Mouse (Mus musculus) forebrain, embryonic 16.5 days (tissue): ENCODE results near the gene Capn8. TPM values are rescaled to one million over a fixed set of nuclear protein-coding genes. Genes with fewer than 3 reads are reported as not detected.

Source experiments
- ATAC-seq: fragments of 200-750 bp; cut with Nextera tagmentation; 2 replicates; pipeline ENCODE4 v1.8.0; 2017; ENCODE audit warnings: mild to moderate bottlenecking, moderate library complexity
- H3K27ac ChIP-seq: fragments of 300-500 bp; sonication (generic); 2 replicates; pipeline ENCODE4 v1.5.1; 2014; ENCODE audit warnings: low read length, control low read depth
- H3K27me3 ChIP-seq: fragments of 300-500 bp; sonication (generic); replicated peaks from 2 replicates; pipeline ENCODE4 v1.6.1; 2014; ENCODE audit warnings: low read length; ENCODE audit not compliant: control insufficient read depth, insufficient read depth
- H3K36me3 ChIP-seq: fragments of 300-500 bp; sonication (generic); 2 replicates; pipeline ENCODE4 v1.6.1; 2014; ENCODE audit not compliant: control insufficient read depth, insufficient read depth
- H3K4me1 ChIP-seq: fragments of 300-500 bp; sonication (generic); replicated peaks from 2 replicates; pipeline ENCODE4 v1.6.1; 2014; ENCODE audit warnings: low read length; ENCODE audit not compliant: control insufficient read depth, insufficient read depth
- H3K4me2 ChIP-seq: fragments of 300-500 bp; sonication (generic); 2 replicates; pipeline ENCODE4 v1.6.1; 2014; ENCODE audit warnings: mild to moderate bottlenecking, low read length, control low read depth
- H3K4me3 ChIP-seq: fragments of 300-500 bp; sonication (generic); replicated peaks from 2 replicates; pipeline ENCODE4 v1.5.1; 2014; ENCODE audit warnings: mild to moderate bottlenecking, low read length, control low read depth
- H3K9ac ChIP-seq: fragments of 300-500 bp; sonication (generic); replicated peaks from 2 replicates; pipeline ENCODE4 v1.6.1; 2014; ENCODE audit warnings: low read depth, low read length, control low read depth
- H3K9me3 ChIP-seq: fragments of 300-500 bp; sonication (generic); 2 replicates; pipeline ENCODE4 v1.6.1; 2016; ENCODE audit warnings: low read length; ENCODE audit not compliant: control insufficient read depth
- WGBS: fragments of 180-500 bp; shearing (Covaris S2); extraction: QIAGEN DNeasy Blood & Tissue Kit; methylation state at CpG from one replicate; pipeline ENCODE4 v1.1.7; 2014; 5-methylcytosine and 5-hydroxymethylcytosine counted together
- polyA plus RNA-seq: library from polyadenylated mRNA; unstranded; fragments of >200 nt; fragmentation: Nextera tagmentation; extraction: Ambion mirVana; gene quantifications from 2 replicates; pipeline ENCODE4 v1.2.1, GENCODE M21; 2015

The Capn8 gene
- polyA plus RNA-seq, 1 experiment from 2014 or later = 0.14 TPM

DNA sequence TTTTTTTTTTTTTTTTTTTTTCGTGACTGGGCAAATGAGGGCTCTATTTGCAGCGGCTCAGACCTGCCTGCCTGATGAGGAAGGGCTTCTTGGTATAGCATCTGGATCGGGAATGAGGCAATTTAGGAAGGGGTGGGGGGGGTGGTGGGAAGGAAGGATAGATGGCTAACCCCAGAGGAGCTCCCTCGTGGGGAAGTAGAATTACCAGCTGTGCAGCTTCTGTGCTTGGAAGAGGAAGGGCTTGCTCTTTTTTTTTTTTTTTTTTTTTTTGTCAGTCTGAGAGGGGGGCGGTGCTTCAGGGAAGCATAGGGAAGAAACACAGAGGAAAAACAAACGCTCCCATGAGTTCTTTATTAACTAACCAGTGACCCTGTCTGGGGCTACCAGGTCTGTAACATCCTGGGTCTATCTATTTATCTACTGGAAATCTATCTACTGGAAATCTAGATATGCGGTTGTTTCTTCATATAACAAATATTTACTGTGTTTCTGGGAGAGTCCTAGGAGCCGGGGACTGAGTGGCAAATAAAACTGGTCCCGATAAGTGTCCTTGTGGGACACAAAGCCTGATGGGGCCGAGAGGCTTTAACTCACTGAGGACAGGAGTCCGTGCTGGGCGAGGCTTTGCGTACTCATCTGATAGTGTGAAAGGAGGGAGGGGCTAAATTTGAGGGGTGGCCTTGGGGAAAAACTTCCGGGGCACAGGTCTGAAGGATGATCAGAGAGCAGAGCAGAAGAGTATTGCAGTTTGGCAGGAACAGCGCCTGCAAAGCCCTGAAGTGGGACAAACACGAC lies 2.0 kb upstream of the Capn8 start:
- H3K9ac ChIP-seq = no peak overlapping the region
- H3K4me2 ChIP-seq = no peak overlapping the region
- 45% methylated on average over 16 of the region's 16 CpGs for WGBS
- no peaks in the 10 kb centered on the region for H3K27me3 ChIP-seq
- H3K4me3 ChIP-seq = no peak overlapping the region
- H3K9me3 ChIP-seq = no peaks in the 10 kb centered on the region
- H3K36me3 ChIP-seq = no peaks in the 10 kb centered on the region
- H3K27ac ChIP-seq = no peak overlapping the region
- H3K4me1 ChIP-seq = no peaks in the 10 kb centered on the region; the same call in 1 of the 2 replicates
- ATAC-seq = peak; percentile 59; the same call in 1 of the 2 replicates

DNA sequence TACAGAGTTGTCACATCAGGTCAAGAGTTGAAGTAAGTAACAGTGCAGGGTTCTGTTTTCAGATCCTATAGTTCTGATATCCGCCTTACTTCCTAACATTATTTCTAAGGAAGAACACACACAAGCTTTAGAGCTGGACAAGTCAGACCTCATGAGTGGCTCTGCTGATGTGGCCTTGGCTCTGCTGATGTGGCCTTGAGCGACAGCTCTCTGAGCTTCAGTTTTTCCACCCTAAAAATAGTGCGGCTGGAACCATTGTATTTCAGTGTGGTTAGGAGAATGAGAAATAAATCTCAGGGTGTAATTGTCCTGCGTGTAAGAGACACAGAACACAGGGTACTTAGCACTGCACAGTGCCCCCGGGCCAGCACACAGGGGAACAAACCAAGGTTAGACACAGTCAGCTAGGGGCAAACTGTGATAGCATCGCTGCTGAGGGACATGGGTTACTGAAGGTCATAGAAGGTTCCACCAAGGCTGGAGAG lies 586 bp downstream of the Capn8 start:
- Histone ChIP-seq H3K4me1 (no peaks in the 10 kb centered on the region; the same call in 1 of the 2 replicates), H3K4me2 (no peak overlapping the region), H3K36me3 (no peaks in the 10 kb centered on the region), H3K9me3 (no peaks in the 10 kb centered on the region), H3K4me3 (no peak overlapping the region), H3K27me3 (no peaks in the 10 kb centered on the region), H3K27ac (no peak overlapping the region), H3K9ac (no peak overlapping the region)
- 90% methylated on average over 6 of the region's 6 CpGs for WGBS
- ATAC-seq = no peak

DNA sequence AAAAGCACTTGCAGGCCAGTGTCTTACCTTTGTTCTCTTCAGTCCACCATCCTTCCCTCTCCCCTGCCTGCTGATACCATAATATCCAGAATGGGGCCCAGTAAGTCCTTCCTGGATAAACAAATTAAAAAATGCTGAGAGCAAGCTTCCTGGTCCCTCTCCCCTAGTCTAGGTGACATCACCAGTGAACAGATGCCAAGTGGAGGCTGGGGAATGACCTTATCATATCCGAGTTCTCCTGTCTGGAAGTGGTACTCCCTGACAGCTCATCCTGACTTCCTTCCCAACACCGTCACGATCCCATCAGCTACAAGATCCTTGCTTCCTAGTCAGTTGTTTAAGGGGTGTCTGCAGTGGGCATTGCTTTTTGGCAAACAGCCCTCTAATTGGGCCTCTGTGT lies 6.3 kb downstream of the Capn8 start:
- Histone ChIP-seq H3K9ac (no peak overlapping the region), H3K36me3 (no peaks in the 10 kb centered on the region), H3K4me1 (0 out of 2 replicates have a peak, but pooled peaks cover 7% of the 10 kb centered on the region), H3K4me3 (no peak overlapping the region), H3K27me3 (no peaks in the 10 kb centered on the region), H3K4me2 (no peak overlapping the region), H3K9me3 (no peaks in the 10 kb centered on the region), H3K27ac (no peak overlapping the region)
- WGBS = 51% methylated on average over 3 of the region's 3 CpGs
- ATAC-seq = no peak

DNA sequence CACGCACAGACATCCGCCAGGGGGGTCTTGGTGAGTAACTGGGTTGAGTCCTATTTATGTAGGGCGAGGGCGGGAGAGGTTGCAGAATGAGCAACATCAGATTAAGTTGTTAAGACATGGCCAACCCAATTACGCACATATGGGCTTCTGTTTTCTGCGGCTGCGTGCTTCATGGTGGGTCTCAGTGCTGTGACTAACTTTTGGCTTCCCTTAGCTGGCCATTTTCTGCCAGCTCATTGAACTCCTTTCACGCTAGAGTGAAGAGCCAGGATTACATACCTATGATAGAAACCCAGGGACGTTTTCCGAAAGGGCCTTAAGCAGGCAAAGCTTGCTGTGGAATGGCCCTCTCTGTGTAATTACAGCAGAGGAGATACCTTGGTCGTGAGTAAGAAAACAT lies 7.2 kb downstream of the Capn8 start:
- Histone ChIP-seq H3K27ac (no peak overlapping the region), H3K4me2 (no peak overlapping the region), H3K4me1 (0 out of 2 replicates have a peak, but pooled peaks cover 7% of the 10 kb centered on the region), H3K9ac (no peak overlapping the region), H3K36me3 (no peaks in the 10 kb centered on the region), H3K27me3 (no peaks in the 10 kb centered on the region), H3K9me3 (no peaks in the 10 kb centered on the region), H3K4me3 (no peak overlapping the region)
- 67% methylated on average over 11 of the region's 11 CpGs for WGBS
- ATAC-seq = no peak

DNA sequence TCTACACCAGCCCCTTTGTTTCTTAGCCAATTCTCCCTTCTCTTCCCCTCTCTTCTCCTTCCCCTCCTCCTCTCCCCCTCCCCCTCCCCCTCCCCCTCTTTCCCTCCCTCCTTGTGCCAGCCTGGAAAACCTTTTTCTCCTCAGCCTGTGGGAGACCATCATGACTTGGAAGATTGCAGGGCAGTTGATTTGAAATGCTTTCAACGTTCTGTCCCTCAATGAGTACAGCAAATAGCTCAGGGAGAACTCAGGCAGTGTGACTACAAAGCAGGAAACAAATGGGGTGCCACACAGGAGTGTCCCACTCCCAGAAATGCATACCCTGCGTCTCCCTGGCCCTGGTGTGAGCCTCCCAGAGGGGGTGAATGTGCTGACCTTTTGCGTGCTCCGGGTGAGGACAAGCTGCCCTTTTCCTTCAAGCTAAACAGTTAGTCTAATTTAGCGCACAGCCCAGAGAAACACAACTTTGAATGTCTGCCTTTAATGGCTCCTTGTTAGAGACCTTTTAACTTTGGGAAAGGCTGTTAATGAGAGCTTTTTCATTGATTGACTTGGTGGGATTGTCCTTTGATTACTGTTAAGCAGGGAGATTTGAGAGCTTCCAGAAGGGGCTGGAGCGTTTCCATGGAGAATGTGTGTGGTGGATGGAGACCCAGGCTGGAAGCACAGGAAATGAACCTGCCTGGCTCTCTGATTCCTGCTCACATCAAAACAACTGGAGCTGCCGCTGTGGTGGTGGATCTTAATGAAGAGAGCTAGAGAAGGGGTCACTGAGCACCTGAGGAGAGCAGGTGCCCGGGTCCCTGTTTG lies 9.3 kb downstream of the Capn8 start:
- ATAC-seq = peak; percentile 81
- Histone ChIP-seq H3K27me3 (no peaks in the 10 kb centered on the region), H3K4me3 (no peak overlapping the region), H3K4me2 (no peak overlapping the region), H3K9me3 (no peaks in the 10 kb centered on the region), H3K9ac (no peak overlapping the region), H3K36me3 (no peaks in the 10 kb centered on the region), H3K4me1 (0 out of 2 replicates have a peak, but pooled peaks cover 7% of the 10 kb centered on the region), H3K27ac (no peak overlapping the region; the same call in 1 of the 2 replicates)
- 3% methylated on average over 8 of the region's 8 CpGs for WGBS

DNA sequence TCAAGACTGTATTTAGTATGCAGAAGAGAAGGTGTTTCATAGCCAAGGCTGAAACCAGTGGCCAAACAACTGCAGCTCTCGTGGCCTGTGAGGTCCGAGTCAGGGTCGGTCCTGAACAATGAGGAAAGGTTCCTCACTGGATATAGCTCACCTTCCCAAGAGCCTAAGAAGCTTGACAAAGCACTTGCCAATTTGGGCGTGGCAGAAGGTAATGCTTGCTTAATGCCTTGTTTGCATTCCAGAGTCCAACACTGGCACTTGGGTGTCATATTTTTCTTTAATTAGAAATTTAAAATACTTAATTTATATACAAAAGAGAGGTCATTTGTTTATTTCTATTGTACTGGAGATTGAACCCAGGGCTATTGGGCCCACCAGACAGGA lies 9.9 kb downstream of the Capn8 start:
- Histone ChIP-seq H3K27ac (no peak overlapping the region), H3K4me1 (0 out of 2 replicates have a peak, but pooled peaks cover 7% of the 10 kb centered on the region), H3K9ac (no peak overlapping the region), H3K9me3 (no peaks in the 10 kb centered on the region), H3K4me2 (no peak overlapping the region), H3K27me3 (no peaks in the 10 kb centered on the region), H3K36me3 (no peaks in the 10 kb centered on the region), H3K4me3 (no peak overlapping the region)
- no peak for ATAC-seq
- WGBS = 11% methylated on average over 4 of the region's 4 CpGs

DNA sequence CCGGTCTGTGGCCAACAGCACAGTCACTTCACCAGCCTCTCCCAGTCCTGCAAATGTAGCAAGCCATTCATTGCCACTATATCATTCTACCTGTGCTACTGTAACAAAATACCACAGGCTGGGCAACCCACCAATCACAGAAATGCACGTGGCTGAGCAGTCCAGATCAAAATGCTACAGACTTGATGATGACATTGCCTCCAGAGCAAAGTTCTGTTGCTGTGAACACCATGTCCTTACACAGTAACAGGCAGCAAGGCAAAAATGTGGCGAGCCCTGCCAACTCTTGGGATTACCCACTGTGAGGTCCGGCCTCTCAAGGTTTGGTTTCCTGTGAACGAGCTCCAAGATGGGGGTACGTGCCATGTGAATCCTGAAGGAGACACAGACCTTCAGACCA lies 19.4 kb downstream of the Capn8 start:
- Histone ChIP-seq H3K9me3 (no peaks in the 10 kb centered on the region), H3K4me2 (no peak overlapping the region), H3K4me1 (peaks cover 3% of the 10 kb centered on the region; the same call in 1 of the 2 replicates), H3K27me3 (0 out of 2 replicates have a peak, but pooled peaks cover 5% of the 10 kb centered on the region), H3K36me3 (no peaks in the 10 kb centered on the region), H3K27ac (no peak overlapping the region), H3K4me3 (no peak overlapping the region), H3K9ac (no peak overlapping the region)
- no peak for ATAC-seq
- 81% methylated on average over 6 of the region's 6 CpGs for WGBS

DNA sequence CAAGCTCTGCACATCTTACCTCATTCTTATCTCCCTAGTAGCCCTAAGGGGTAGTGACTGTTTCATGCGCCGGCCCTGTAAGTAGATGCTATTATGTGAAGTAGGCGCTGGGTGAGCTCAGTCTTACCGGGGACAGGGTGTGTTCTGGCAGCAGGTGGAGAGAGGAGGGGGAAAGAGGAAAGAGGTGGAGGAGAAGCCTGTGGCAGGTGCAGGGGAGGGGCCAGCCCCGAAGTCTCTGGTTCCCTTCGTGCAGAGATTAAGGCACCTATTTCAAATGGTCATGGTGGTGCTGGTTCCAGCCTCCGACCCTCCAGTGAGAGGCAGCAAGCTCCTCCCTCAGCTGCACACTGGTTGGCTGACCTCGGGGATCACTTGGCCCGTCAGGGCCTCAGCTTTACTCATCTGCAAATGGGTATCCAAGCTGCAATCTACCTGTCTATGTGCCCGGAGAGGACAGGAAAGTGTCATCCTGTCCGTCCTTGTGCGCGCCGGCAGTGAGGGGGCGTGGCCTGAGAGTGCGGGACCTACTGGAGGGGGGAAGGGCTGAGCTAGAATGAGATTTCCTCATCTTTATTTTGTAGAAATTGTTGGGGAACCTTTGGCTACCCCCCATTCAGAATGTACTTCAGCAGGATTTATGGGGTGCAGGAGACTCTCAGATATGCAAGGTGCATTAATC lies 20.5 kb downstream of the Capn8 start:
- Histone ChIP-seq H3K4me3 (peak overlapping the region; percentile 29), H3K4me1 (peaks cover 3% of the 10 kb centered on the region; the same call in 1 of the 2 replicates), H3K9me3 (no peaks in the 10 kb centered on the region), H3K36me3 (no peaks in the 10 kb centered on the region), H3K4me2 (peak overlapping the region; percentile 43), H3K27me3 (0 out of 2 replicates have a peak, but pooled peaks cover 5% of the 10 kb centered on the region), H3K27ac (no peak overlapping the region), H3K9ac (0 out of 2 replicates have a peak overlapping the region, but pooled peaks have one; percentile 19)
- WGBS = 18% methylated on average over 16 of the region's 16 CpGs
- no peak for ATAC-seq
